Mouse (Mus musculus): ENCODE results near the gene Prdm8.

DNA sequence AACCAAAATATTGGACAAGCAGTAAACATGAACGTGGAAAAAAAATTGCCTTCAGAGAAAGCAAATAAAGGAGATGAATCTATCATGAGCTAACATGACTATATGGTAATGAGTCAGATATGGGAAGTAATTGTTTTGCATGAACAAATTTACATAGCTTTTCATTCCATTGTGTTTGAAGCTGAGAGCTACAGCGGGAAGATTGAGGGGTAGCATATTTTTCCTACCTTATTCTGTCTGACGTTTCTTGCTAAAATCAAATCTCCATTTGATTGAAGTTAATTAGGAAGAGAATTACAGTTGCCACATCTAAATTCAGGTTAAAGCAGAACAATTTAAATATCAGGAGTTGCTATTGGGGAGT lies 27.7 kb upstream of the Prdm8 start:
- TF ChIP-seq CTCF (IDR thresholded peaks at IDR 0.05; ENCODE audit: control insufficient read depth, insufficient read depth, low read length) (no peak), POLR2A (IDR thresholded peaks at IDR 0.05; ENCODE audit: borderline replicate concordance, control insufficient read depth, low read depth, low read length) (no peak)
